Mouse (Mus musculus): ENCODE measurements around the gene Gabarap.
"Not testable (repeated sequence)": the region's sequence is repeated elsewhere in the genome, so short reads cannot be mapped to it uniquely, and the experiment has no call there.

The Gabarap gene

DNA sequence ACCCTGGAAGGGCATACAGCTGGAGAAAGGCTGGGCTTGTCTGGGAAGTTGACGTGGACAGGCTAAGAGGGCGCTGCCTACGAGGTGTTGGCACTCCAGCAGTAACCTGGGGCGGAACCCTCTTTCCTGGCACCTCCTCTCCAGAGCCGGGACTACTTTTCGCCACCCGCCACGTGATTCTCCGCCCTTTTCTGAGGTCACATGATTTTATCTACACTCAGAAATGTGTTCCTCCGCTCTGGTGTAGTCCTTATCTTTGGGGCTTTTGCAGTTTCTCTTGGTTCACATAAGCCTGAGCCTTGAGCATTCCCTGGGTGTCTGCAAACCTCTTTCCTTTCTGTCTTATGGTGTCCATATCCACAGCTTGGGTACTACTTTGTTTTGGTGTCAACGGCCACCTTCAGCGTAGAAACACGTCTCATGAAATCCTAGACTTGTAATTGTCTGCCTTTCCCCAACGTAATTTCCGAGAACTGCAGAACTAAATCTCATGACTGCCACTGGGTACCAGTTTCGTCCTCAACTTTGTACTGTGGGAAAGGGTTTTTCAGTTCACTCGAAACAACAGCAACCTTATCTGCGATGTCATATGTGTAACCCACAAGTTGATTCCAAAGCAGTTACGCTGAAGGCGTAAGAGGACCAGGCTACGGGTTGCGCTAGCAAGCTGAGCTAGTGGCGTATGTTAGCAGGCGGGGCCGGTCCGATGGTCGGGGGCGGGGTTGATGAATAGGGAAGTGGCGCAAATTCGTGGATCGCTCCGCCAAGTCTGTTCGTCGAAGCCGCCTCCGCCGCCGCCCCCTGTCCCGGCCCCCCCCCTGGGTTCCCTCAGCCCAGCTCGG lies at the start of gene Gabarap:
Gene Gabarap, plus strand, starts transcription at position 294 of the 842 bp plus-strand sequence.
- peak; percentile 98 for DNase-seq (ENCODE audit: low spot score)

DNA sequence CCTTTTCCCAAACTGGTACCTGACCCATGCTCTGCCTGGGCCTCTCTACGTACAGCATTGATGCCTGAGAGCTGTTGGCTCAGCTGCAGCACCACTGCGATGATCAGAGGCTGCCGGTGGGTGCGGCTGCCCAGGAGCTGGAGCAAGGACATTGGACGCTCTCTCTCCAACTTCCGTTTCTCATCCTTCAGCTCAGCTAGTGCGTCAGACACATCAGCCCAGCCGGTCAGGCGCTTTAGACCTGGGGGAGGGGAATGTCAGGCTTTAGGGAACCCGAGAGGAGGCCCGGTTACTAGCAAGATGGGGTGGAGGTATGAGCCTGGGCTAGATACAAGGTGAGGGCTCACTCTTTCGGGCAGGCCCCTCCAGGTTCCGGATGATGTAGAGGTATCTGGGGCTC lies 45.7 kb upstream of the Gabarap start:
- DNase-seq (ENCODE audit: low spot score), result no peak

DNA sequence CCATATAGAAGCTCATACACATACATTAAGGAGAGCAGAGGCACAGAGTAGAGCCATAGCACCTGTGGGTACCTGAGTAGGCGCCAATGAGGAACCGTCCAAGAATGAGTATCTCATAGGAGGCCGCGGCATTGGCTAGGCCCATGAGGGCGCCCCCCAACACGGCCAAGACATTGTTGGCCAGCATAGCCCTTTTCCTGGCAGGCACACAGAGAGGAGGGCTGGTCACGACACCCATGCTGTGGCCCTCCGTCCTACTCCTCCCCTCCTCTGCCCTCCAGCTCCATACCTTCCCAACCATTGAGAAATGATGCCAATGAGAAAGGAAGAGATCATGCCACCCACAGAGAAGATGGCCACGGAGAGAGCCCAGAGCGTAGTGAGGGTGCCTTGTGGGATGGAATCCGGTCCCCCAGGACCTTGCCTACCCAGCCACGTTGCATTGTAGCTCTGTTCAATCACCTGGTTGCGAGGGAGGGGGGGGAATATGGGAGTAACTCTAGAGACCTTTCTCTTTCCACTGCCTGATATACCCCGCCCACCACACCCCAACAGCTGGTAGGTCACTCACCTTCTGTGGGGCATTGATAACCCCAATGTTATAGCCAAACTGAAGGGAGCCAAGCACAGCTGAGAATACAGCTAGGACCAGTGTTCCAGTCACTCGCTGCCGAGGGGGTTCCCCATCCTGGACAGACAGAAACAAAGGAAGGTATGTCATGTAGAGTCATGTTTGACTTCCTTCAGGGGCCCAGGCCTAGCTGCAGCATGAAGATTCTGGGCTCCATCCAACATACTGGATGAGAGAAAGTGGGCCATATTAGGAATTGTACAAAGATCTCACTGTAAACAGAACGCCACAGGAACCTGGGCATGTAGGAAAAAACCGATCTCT lies 44.7 kb upstream of the Gabarap start:
- no peak for DNase-seq (ENCODE audit: low spot score)

DNA sequence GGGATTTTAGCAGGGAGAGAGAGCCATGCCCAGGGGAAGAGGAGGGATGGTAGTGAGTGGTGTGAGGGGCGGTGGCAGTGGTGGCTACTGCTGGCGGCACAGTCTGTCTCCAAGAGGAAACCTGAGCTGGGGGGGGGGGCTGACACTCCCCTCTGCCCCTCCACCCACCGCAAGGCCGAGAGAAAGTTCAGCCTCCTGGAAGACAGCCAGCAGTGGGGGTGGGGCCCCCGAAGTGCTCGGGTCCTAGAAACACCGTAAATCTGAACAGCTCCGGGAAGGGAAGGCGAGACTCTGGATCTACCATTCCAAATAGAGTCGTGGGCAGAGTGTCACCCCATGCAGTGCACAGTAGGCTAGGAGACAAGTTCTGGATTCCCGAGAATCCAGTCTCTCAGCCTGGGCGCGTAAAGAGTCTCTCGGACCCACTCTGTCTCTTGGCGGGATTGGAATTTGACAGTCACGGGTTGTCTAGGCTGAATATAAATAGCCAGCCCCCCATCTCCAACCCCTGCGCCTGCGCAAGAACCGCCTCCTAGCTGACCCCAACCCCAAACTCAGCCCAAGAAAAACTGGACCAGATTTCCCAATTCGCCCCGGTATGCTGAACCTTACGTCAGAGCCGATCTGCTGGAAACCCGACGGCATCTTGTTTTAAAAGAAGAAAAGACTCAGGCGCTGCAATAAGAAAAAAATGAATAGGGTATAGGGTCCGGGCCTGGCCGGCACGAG lies 43.4 kb upstream of the Gabarap start:
- peak; percentile 48 for DNase-seq (ENCODE audit: low spot score)

DNA sequence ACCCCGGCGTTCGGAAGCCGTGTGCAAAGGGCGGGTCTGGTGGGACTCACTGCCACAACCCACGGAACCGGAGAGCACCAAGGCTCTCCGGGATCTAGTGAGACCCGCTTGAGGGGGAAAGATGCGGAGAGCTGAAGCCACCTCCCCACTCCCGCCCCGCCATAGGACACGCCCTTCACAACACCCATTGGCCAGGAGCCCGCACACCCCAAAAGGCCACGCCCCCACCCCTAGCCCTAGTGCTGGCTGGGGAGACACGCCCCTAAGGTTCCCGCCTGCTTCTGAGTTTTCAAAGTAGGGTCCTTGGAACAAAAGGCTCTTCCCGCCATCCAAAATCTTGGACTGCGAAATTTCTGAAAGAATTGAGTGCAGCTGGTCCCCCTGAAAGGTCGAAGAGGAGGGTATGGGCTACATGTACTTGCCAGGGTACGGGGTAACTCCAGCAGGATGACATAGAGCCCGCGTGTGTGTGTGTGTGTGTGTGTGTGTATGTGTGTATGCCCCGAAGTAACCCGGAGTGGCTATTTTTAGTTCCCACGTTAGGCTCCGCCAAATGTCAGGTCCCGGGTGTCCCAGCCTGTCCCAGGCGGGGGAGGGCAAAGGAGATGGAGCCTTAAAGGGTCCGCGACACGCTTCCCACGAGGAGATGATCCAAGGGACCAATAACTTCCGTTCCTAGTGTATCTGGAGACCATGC lies 42.7 kb upstream of the Gabarap start, which contains the start of gene Slc2a4:
Gene Slc2a4, minus strand, starts transcription at position 123 of the 697 bp plus-strand sequence.
- DNase-seq (ENCODE audit: low spot score), result peak; percentile 94

DNA sequence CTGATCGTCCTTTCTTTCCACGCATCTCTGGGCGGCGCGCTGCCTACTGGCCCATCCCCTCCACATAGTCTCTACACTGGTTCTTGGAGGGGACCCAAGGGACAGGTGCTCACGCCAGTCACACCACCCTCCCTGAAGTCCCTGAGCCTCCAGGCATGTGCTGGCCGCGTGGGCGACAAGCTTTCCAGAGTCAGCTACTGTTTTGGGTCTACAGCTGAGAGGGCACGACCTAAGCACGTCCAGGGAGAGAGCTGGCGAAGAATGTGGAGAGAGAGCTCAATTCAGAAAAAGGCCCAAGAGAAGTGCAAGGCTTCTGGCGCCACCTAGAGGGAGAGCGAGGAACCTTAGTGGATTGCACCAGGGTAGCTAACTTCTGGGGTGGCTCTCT lies 42.2 kb upstream of the Gabarap start:
- DNase-seq (ENCODE audit: low spot score), result peak; percentile 91

DNA sequence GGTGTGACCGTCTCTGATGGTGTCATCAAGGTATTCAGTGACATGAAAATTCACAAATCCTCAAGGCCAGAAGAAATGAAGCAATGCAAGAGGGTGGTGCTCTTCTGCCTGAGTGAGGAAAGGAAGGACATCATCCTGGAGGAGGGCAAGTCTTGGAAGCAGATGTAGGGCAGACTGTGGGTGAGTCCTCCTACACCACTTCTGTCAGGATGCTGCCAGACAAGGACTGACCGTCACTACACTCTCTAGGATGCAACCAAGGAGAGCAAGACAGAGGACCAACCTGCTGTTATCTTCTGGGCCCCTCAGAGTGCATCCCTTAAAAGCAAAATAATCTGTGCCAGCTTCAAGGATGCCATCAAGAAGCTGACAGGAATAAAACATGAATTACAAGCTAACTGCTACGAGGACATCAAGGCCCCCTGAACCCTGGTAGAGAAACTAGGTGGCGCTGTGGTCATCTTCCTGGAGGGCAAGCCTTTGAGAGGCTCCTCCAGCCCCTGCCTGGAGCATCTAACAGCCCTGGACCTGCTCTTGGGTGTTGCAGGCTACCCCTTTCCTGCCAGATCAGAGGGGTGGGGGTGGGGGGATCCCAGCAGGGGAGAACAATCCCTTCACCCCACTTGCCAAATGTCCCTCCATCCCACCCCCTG lies 40.0 kb upstream of the Gabarap start:
- DNase-seq (ENCODE audit: low spot score), result peak; percentile 40

DNA sequence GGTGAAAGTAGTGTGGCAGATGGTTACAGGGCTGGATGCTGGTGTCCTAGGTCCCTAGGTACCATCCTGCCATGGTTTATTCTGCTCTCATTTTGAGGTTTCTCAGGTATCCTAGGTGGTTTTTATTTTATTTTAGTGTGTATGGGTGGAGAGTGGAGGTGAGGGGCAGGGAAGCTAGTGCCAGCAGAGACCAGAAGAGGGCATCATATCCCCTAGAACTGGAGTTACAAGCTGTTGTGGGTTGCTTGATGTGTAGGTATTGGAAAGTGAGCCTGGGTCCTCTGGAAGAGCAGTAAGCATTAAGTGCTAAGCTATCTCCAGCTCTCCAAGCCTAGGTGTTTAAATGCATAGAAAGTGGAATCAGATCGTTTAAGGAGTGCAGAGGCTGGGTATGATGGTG lies 38.7 kb upstream of the Gabarap start:
- no peak for DNase-seq (ENCODE audit: low spot score)

DNA sequence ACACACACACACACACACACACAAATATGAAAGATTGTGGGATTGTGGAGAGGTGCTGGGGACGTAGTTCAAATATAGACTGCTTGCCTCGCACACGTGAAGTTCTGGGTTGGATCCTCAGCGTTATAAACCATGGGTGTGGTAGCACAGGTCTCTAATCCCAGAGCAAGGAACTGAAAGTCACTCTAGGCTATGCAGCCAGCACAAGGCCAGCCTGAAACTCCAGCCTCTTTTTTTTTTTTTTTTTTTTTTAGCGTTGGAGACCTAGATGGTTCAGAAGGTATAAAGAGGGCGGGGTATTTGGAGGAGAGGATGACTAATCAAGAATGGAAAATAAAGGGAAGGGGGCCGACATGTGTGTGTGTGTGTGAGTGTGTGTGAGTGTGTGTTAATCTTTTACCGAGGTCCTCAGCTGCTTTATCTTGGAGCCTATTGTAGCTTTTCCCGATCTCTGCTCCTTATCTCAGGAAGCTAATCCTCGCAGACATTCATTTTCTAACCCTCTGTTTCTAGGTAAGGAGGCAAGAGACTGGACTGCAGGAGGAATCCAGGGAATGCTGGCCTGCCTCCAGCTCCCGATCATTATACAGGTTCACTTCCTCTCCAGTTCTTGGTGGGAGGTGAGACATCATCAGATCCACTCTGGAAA lies 37.6 kb upstream of the Gabarap start:
- DNase-seq (ENCODE audit: low spot score), result no peak

DNA sequence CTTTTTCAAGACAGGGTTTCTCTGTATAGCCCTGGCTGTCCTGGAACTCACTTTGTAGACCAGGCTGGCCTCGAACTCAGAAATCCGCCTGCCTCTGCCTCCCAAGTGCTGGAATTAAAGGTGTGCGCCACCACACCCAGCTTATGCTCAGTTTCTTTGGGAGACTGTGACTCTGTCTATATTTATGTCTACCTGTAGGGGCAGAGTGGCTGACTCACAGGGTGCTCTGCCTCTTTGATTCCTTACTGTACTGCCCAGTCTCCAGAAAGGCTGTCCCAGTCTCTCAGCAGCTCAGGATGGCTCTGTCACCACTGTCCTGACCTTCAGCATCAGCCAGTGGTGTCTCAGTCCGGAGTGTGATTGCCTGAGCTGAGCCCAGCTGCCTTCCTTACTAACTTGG lies 35.3 kb upstream of the Gabarap start:
- not testable (repeated sequence) for DNase-seq (ENCODE audit: low spot score)

DNA sequence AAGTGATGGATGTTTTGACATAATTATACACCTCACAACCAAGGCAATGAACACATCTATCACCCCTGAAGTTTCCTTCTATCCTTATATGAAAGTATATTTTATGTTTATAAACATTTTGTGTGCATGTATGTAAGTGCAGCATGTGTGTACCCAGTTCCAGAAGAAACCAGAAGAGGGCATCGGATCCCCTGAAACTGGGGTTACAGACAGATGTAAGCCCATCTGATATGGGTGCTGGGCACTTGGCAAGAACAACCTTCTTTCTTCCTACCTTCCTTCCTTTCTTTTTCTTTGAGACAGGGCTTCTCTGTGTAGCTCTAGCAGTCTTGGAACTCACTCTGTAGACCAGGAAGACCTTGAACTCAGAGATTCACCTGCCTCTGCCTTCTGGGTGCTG lies 34.7 kb upstream of the Gabarap start:
- no peak for DNase-seq (ENCODE audit: low spot score)

DNA sequence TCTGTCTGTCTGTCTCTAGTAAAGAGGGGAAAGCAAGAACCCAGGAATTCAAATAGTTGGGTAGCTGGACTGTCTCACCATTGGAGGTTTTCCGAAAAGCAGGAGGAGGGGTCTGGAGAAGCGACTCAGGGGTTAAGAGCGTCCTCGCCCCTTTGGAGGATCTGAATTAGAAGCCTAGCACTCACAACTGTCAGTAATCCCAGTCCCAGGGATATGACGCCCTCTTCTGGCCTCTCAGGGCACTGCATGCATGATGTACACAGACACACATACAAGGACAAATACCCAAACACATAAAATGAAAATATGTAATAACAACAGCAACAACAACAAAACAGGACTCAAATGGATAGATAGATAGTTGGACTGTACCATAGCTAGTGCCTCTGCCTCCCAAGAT lies 30.3 kb upstream of the Gabarap start:
- DNase-seq (ENCODE audit: low spot score), result no peak

DNA sequence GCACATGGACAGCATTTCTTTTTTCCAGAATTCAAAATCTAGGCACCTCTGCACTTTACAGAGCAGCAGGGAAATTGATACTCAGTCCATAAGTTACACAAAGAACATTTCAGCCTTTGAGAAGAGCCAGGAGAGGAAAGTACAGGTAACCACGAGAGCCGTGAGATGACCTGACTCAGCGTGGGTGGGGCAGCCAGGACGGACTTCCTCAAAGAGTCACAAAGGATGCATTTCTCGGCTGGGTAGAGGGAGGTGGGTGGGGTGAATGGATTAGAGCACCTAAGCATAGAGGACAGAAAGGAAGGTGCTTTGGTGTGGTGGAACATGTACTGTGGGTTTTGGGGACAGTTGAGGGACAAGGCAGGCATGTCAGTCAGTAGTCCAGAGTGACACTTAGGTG lies 29.1 kb upstream of the Gabarap start:
- peak; percentile 67 for DNase-seq (ENCODE audit: low spot score)

DNA sequence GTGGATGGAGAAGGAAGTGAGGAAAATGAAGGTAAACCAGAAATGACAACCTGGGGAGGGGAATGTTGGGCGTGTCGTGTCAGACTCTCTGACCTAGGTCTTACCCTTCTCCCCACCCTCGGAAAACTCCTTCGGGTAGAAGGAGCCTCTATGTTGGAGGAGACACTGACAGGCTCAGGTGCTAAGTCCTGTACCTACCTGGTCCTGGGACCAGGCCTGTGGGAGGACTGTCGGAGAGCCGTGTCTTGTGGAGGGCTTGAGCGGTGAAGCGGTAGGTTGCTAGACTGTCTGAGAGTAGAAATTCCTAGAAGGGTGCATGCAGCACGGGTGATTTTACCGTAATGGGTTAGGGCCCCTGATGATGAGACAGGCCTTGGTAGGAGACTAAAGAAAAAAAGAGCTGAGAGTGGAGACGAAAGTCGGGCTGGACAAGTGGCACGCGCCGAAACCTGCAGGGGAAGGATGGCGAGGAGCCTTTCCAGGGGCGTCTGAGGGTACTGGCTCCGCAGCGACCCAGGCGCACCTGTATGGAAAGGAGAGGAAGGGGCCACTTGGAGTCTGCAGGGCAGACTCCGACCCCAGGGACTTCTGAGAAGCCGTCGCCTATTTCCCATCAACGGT lies 26.2 kb upstream of the Gabarap start, which contains the start of gene Cldn7:
Gene Cldn7, plus strand, starts transcription at position 130 of the 621 bp plus-strand sequence.
- DNase-seq (ENCODE audit: low spot score), result no peak

DNA sequence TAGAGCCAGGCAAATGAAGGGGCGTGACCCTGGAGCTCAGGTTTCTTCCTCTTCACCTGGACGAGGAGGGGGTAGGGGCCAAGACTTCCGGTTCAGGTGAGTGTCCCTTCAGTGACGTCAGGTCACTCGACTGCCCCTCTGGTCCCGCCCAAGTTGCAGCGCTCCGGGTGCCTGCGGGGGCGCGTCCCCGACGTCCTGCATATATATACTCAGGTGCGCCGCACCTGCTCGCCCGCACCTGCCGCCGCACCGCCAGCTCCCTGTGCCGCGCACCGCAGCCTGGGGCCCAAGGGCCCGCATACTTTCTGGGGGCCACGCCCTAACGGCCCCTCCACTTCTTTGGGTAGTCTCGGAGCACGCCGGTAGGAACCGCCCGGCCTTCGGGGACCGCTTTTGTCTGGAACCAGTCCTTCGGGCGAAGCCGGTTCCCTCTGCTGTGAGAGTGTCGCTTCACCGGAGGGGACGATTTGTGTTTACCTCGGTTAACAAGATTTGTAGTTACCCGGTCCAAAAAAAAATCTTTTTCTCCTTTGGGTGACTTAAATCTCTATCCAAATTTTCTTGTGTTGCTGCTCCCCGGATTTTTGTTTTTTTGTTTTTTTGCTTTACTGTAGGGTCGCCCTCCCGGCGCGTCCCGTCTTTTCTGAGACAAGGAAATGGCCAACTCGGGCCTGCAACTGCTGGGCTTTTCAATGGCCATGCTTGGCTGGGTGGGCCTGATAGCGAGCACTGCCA lies 25.5 kb upstream of the Gabarap start:
- DNase-seq (ENCODE audit: low spot score), result peak; percentile 86

DNA sequence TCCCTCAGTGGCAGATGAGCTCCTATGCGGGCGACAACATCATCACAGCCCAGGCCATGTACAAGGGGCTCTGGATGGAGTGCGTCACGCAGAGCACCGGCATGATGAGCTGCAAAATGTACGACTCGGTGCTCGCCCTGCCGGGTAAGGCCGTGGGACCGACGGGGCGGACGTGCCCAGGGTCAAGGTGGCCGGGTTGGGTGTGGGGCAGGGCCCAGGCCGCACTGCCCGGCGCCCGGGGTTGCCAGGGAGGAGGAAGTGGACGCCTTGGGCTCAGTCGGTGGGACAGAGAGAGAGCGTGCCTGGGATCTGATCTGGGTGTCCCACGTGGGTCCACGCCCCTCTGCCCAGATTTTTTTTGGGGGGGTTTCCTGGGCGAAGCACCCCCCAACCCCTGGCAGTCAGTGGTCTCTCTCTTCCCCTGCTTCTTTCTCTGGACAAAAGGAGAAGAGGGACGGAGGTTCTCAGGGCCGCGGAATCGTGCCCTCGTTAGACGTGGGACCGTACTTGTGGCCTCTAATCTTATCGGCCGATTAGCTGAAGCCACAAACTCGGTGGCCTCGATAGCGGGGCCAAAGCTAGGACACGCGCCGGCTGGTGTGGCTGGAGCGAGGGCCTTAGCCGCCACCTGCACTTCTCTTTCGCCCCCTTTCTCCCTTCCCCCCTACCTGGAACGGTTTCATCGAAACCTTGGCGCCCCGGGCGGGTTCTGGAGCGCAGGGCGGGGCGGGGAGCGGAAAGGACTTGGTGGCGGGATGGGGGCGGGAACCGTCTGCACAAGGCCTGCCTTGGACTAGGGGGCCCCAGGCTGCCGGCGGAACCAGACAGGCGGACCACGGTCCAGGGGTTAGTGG lies 24.7 kb upstream of the Gabarap start:
- peak; percentile 70 for DNase-seq (ENCODE audit: low spot score)

DNA sequence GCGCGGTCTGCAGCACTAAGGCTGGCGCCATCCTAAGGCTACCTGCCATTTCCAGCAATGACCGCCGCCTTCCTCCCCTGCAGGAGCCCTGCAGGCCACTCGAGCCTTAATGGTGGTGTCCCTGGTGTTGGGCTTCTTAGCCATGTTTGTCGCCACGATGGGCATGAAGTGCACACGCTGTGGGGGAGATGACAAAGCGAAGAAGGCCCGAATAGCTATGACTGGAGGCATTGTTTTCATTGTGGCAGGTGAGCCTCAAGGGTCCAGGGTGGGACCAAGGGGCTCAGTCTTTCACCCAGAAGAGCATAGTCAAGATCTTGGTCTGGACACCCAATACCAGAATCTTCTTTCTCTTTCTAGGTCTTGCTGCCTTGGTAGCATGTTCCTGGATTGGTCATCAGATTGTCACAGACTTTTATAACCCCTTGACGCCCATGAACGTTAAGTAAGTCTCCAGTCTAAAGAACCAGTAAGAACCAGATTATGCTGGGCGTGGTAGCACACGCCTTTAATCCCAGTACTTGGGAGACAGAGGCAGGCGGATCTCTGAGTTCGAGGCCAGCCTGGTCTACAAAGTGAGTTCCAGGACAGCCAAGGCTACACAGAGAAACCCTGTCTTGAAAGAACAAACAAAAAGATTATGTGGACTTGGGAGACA lies 24.0 kb upstream of the Gabarap start:
- no peak for DNase-seq (ENCODE audit: low spot score)

DNA sequence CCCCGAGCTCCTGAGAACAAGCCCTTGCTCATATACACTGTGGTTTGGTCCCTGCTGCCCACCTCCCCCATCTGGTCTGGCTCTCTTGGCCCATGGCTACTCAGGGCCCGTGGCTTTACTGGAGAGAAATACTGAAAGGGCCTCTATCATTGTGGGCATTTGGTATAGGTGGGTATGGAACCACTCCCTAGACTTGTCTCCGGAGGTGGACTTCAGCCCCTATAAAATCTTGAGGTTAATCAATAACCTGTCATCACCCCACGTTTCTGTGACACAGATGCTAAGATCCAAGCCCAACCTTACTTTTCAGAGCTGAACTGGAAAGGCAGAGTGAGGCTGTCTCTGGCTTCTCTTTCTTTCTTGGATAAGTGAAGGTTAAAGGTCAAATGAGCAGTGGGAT lies 22.1 kb upstream of the Gabarap start:
- no peak for DNase-seq (ENCODE audit: low spot score)
